Mouse (Mus musculus) E14TG2a.4 (cell line): ENCODE data around the gene Igfbpl1.

Experiments
- CTCF ChIP-seq: conservative IDR thresholded peaks from 2 replicates; pipeline ENCODE4 v1.5.1; 2014; ENCODE audit warnings: low read length
- POU5F1 ChIP-seq: IDR thresholded peaks from 2 replicates; pipeline ENCODE4 v1.6.1; 2014; ENCODE audit warnings: low read length, borderline replicate concordance

DNA sequence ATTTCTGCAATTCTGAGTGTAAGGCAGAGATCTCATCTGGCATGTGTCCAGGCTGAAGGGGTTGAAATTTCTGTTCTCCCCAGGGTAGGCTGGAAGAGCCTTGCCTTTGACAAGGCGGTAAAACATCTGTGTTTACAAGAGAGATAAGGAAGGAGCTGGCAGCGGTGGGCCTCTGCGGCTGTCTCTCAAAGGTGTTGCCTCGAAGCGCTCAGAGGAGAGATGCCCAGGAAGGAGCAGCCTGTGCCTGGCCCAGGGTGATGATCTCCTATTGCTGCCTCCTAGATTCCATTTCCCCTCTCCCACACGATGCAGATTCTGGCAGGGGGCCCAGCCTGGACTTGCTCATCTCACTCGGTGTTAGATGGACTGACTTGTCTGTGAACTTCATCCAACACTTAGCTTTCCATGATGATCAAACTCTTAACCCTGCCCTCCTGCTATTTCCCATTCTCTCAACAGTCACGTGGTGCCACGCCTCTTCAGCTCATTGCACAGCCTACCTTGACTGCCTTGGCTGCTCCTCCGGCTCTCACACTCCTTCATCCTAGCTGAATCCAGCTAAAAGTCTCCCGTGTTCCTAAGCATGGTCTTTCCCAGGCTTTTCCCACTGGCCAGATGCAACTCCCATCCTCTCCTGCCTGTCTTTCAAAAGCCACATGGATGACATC is 58.7 kb downstream of the Igfbpl1 start:
- TF ChIP-seq CTCF (no peak), POU5F1 (no peak)
